Mouse (Mus musculus) skeletal muscle tissue, adult 2 months (tissue): ENCODE results near the gene Tm2d1.
"Not testable (repeated sequence)": the region's sequence is repeated elsewhere in the genome, so short reads cannot be mapped to it uniquely, and the experiment has no call there.

Experiments used
- DNase-seq: peaks from one replicate; pipeline ENCODE4 v3.0.0-alpha.2; 2012; ENCODE audit warnings: low read depth, low spot score

The Tm2d1 gene

GRCm38 (mm10) chr4:98382716-98383424 is at the start of gene Tm2d1:
Gene Tm2d1, minus strand, starts transcription at chr4:98383306.
- peak; percentile 76 for DNase-seq

DNA sequence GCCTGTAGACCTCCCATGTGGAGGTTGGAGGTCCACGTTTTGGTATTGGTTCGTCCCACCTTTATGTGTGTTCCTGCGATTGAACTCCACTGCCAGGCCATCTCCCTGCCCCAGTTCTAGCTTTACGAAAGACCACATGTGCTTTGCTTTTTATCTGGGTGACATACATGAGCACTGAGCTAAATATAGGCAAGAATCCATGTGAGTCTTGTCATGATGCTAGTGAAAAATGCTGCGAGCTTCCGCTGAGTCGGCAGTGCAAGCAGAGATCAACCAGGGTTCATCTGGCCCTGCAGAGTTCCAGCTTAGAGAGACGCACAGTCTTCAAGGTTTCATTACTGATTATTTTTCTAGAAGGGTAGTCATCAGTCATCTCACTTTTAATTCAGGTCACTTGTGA is 45.3 kb upstream of the Tm2d1 start:
- peak; percentile 10 for DNase-seq

DNA sequence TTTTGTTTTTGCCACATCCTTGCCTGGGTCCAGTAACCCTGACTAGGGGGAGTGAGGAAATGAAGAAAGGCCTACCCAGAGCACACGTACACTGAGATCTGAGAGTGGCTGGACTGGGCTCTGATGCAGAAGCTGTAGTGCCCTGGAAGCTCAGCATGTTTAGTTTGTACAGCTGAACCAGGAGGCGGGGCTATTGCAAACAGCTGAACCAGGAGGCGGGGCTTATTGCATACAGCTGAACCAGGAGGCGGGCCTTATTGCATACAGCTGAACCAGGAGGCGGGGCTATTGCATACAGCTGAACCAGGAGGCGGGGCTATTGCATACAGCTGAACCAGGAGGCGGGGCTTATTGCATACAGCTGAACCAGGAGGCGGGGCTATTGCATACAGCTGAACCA is 32.0 kb upstream of the Tm2d1 start:
- DNase-seq: not testable (repeated sequence)

DNA sequence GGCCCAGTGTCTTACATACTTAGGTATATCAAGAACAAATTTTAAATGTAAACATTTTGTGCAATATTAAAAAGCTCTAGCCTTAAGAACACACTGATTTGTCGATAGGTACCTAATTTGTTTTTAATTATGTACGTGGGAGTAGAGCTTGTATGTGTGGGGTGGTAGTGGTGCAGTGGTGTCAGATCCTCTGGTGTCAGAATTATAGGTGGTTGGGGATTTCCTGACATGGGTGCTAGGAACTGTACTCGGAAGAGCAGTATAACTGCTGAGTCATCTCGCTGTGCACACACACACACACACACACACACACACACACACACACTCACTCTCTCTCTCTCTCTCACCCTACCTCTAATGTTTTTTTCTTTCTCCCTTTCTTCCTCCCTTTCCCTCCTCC is 25.3 kb upstream of the Tm2d1 start:
- no peak for DNase-seq

GRCm38 (mm10) chr4:98404412-98404811 is 21.3 kb upstream of the Tm2d1 start:
- no peak for DNase-seq

DNA sequence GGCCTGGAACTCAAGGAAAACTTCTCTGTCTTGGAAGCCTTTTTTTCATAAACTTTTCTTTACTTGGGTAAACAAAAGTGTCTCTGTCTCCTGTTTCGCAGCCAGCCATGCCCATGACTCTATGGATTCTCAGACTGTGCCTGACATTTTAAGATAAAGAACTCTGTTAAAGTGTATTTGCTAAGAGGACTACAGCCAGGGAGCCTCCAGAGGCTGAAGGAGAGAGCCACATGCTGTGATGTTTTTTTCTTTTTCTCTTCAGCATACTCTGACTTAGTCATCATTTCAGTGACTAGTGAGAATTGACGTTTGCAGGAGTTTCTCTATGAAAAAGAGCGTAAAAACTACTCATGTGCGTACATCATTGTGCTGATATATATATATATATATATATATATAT is 20.4 kb upstream of the Tm2d1 start:
- DNase-seq: no peak

DNA sequence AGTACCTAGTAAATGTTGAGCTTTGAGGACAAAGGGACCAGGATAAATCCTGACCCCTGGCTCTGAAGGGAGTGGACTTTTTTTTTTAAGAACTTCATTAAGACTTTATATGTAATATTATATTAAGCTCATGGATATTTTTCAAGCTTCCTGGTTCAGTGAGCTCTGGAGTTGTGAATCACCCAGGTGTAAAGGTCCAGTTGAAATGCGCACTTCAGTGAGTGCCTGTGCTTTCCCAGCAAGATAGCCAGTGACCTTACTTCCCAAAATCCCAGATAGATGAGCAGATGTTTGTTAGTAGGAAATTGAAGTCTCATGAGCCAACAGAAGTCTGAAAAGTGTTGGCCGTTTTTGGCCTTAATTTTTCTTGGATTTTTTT is 18.5 kb upstream of the Tm2d1 start:
- DNase-seq: no peak

DNA sequence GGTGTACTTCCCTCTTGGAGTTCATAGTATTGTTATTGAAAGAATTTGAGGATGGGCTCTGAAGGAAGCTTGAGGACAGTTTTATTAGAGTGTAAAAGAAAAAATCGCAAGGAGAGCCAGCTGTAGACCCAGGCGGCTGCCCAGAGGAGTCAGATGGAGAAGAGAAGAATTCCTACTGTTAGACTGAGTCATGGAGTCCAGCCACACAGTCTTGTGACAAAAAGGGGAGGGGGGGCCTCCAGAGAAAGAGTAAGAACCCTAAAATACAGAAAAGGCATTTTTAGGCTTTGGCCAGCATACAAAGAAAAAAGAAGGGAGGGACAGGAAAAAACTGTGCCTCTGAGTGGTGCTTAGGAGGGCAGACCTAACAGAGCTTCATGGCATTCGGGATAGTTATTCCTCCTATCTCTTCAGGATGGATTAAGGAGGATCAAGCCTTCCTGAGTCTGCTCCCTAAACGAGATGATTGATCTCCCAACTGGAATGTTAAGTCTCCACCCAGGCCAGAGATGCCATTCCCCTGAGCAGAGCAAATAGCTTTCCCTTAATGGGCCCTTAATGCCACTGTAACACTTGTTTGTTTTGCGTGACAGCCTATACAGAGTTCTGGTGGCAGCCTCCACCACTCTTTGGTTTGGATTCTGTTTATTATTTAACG is 17.9 kb upstream of the Tm2d1 start:
- DNase-seq: no peak

GRCm38 (mm10) chr4:98395690-98396437 is 12.8 kb upstream of the Tm2d1 start, which contains the start of gene Patj:
Gene Patj, plus strand, starts transcription at chr4:98395785.
- peak; percentile 21 for DNase-seq

- DNase-seq: no peak
These were observed 12.2 kb upstream of the Tm2d1 start for GRCm38 (mm10) chr4:98395346-98395689.

DNA sequence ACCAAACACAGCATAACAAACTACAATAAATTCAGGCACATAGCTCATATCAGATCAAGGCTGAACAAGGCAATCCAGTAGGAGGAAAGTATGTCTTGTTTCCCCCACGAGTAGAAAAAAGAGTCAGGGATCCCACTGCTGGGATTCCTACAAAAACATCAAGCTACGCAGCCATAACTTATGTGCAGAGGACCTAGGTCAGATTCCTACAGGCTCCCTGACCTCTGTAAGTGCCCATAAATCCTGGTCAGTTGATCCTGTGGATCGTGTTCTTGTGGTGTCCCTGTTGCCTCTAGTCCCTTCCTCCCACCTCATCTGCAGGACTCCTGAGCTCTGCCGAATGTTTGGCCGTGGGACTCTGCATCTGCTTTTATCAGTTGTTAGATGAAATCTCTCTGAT is 1.9 kb upstream of the Tm2d1 start:
- DNase-seq: no peak

DNA sequence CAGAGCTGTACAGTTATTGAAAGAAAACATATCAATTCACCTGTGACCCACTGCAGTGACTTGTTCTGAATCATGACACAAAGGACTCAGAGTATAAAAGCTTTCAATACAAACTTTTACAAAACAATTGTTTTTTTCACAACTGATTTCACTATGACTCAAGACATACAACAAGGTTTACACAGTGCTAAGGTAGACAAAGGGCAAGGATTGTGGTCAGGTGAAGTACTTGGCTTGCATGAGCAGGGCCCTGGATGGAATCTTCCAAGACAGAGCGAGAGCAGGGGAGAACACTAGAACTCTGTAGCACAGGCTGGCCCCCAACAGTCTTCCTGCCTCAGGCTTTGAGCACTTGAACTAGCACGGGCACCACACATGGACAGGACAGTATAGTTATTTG is 6.2 kb downstream of the Tm2d1 start:
- no peak for DNase-seq

DNA sequence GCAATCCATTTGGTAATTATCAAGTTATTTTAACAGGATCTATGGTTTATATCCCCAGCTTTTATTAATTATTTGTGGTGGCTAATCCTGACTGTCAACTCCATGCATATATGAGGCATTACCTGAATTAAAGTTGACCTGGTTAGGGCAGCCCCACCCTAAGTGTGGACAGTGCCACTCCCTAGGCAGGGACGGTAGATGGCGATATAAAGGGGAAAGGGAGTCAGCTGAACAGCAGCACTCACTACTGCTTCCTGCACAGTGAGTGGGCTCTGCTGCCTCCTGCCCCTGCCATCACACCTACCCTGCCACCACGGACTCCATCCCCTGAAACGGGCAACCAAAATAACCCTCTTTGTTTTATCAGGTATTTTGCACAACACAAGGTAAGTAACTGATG is 7.7 kb downstream of the Tm2d1 start:
- no peak for DNase-seq

DNA sequence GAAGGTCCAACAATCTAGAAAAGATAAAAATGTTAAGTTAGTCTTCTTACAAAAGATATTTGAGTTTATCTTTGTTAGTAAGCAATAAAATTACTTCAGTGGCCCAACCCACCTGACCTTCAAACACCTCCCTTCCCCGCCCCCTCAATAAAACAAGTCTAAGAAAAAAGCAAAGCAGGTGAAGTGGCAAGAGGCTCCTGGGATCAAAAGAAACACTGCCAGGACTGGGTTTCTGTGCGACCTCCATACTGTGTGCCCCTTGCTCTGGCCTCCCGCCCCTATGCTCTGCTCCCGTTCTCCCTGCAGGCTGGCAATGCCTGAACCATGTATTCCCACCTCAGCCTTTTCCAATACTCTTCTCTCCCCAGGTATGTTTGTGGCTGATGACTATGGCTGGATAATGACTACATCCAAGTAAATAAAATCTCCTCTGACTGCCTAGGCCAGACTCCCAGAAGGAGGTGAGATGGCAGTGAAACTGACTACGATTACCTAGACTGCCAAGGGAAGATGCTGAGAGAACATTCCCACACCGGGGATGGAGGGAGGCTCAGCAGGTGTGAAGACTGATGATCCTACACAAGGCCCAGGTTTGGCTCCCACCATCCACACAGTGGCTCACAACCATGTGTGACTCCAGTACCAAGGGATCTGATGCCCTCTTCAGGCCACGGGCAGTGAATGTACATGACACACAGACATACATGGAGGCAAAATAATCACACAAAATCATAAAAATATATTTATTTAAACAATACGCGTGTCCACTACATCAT is 24.9 kb downstream of the Tm2d1 start:
- no peak for DNase-seq

GRCm38 (mm10) chr4:98348580-98348979 is 34.5 kb downstream of the Tm2d1 start:
- DNase-seq: no peak

DNA sequence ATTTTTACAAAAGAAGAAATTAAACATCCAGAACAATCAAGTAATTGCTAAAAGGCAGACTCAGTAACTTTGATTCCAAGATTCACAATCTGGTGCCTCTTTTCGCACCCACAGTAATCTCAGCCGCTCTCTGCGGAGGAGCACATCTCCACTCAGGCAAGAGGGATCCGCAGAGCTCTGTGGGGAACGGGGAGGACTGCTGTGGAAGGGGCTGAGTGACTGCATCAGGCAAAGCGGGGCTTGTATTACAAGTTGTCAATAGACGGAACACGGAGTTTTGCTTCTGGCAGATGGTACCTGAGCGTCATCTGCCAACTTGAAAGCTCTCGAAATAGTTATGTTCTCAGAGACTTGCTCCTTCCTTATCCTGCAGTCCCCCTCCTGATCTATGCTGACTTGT is 37.3 kb downstream of the Tm2d1 start:
- DNase-seq: no peak

DNA sequence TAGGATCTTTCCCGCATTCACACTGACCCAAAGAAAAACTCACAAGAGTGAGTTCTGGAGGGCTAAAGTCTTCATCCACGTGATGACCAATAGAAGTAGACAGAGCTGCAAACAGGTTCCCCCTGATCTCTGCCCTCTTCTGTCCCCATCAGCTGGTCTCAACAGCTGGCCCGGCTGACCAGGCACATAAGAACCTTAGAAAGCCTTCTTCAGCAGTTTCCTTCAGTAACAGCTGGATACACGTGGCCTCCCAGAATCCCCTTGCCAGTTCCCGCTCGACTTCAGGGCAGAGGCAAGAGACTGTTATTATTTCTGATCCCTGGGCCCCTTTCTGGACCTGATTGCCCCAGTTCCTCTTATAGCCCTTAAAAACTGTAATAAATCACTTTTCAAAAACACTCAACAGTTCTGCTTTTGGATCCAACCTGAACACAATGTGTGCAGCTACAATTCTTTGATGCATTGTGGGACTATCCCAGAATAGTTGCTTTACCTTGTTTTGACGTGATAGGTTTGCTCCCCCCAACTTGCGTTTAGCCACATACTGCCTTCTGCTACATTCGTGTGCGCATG is 43.0 kb downstream of the Tm2d1 start:
- DNase-seq: no peak

- DNase-seq: no peak
These were observed 44.2 kb downstream of the Tm2d1 start for GRCm38 (mm10) chr4:98338636-98339630.

DNA sequence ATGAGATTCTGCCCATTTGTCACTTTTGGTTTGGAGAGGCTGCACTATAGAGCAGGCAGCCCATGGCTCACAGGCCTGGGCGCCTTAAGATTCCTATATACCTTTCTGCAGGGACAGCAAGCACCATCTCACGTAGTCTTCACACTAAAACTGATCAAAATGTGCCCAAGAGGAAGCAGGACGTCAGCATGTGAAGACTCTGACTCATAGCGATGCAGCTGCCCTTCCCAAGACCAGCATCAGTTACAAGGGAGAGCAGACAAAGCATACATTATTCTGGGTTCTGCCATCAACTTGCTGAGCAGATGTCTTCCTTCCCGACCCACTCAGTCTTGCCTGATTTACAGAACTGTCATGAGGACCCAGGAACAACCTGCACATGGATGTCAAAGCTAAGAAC is 45.9 kb downstream of the Tm2d1 start:
- DNase-seq: no peak

DNA sequence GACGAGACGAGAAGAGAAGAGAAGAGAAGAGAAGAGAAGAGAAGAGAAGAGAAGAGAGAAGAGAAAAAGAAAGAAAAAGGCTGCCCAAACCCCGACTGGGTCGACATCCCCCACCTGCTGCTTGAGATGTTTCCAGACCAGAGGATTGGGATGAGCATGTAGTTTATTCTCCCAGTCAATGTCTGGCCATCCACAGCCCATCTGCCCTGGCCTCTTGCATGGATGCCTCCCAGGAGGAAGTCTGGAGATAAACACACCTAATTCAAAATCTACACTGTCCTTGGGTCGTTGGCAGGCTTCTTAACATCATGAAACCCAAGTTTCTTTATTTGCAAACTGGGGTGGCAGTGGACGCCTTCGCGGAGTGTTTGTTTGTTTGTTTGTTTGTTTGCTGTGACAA is 47.4 kb downstream of the Tm2d1 start:
- DNase-seq: no peak

DNA sequence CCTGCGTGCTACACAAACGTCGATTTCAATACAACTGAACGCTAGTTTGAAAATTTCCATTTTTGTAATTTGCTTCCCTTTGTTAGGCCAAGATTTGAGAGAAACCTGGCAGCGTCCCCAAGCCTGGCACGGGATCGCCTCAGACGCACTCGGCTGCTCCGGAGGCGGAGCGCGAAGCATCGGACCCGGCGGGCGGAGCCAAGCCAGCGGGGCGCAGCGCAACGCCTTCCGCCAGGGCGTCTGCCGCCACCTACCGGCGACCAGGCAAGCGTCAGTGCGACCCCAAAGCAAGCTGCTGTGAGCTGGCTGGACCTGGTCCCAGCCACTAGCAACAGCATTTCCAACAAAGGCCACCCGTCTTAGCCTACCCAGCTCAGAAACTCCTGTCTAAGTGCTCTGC is 60.9 kb downstream of the Tm2d1 start:
- DNase-seq: peak; percentile 91
